Mouse (Mus musculus): ENCODE measurements around the gene Ror2. TPM values are rescaled to one million over a fixed set of nuclear protein-coding genes. Genes with fewer than 3 reads are reported as not detected.

Ror2 gene
- total RNA-seq, 1 experiment = 15.1 TPM

- in situ Hi-C loops (cut with MboI; ENCODE audit: low sequenced_read_pairs in 2 of 2, unreplicated experiment in 2 of 2) = no loop called here
- TF ChIP-seq MAFK (IDR thresholded peaks at IDR 0.05; ENCODE audit: insufficient read depth, low read depth, low read length) (no peak), HCFC1 (IDR thresholded peaks at IDR 0.05; ENCODE audit: borderline replicate concordance, insufficient read depth, low read length) (no peak), CHD2 (IDR thresholded peaks at IDR 0.05; ENCODE audit: low read depth, low read length) (no peak), ZC3H11A (IDR thresholded peaks at IDR 0.05; ENCODE audit: borderline replicate concordance, low read depth, low read length) (no peak), ZNF384 (IDR thresholded peaks at IDR 0.05; ENCODE audit: low read depth, low read length) (no peak)
- Histone ChIP-seq H3K36me3 (ENCODE audit: control insufficient read depth, insufficient read depth, low read length, poor library complexity, severe bottlenecking) (no peaks in the 10 kb centered on the region), H3K9me3 (ENCODE audit: control insufficient read depth, insufficient read depth, low read depth, low read length) (no peaks in the 10 kb centered on the region), H3K27ac (ENCODE audit: insufficient read depth, low read depth, low read length, poor library complexity, severe bottlenecking) (no peak overlapping the region), H3K4me3 (ENCODE audit: insufficient read depth in 1 of 2, low read depth in 1 of 2, low read length in 2 of 2, poor library complexity in 1 of 2, severe bottlenecking in 1 of 2) (no peak overlapping the region), H3K9ac (ENCODE audit: insufficient read depth, low read depth, low read length, poor library complexity, severe bottlenecking) (no peak overlapping the region), H3K4me1 (ENCODE audit: control insufficient read depth in 2 of 2, insufficient read depth in 2 of 2, low read length in 2 of 2, poor library complexity in 1 of 2) (peaks cover 0 to 10% of the 10 kb centered on the region in 2 experiments; a peak in 1 of 4 replicates)
- no peak for DNase-seq (ENCODE audit: low read depth, low spot score)
These were observed 18.8 kb downstream of the Ror2 start for GRCm38 (mm10) chr13:53267155-53267554.

DNA sequence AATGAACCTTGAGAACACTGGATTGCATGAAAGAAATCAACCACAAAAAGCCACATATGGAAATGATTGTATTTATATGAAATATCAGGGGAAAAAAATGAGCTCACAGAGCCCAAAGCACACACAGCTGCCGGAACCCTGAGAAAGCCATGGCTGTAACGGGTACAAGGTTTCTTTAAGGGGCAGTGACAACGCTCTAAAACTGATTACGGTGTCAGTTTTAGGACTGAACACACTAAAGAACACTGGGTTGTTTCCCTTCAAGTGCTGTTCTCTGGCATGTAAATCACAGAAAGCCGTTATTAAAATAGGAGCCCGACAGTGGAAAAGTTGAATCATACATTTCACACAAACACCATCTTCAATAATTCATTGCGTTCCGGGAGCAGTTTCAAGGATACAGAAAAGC is 19.4 kb downstream of the Ror2 start:
- DNase-seq (ENCODE audit: low read depth, low spot score) = no peak
- Histone ChIP-seq H3K9ac (ENCODE audit: insufficient read depth, low read depth, low read length, poor library complexity, severe bottlenecking) (no peak overlapping the region), H3K27ac (ENCODE audit: insufficient read depth, low read depth, low read length, poor library complexity, severe bottlenecking) (no peak overlapping the region), H3K36me3 (ENCODE audit: control insufficient read depth, insufficient read depth, low read length, poor library complexity, severe bottlenecking) (no peaks in the 10 kb centered on the region), H3K9me3 (ENCODE audit: control insufficient read depth, insufficient read depth, low read depth, low read length) (no peaks in the 10 kb centered on the region), H3K4me1 (ENCODE audit: control insufficient read depth in 2 of 2, insufficient read depth in 2 of 2, low read length in 2 of 2, poor library complexity in 1 of 2) (peaks cover 0 to 10% of the 10 kb centered on the region in 2 experiments; a peak in 1 of 4 replicates), H3K4me3 (ENCODE audit: insufficient read depth in 1 of 2, low read depth in 1 of 2, low read length in 2 of 2, poor library complexity in 1 of 2, severe bottlenecking in 1 of 2) (no peak overlapping the region)
- in situ Hi-C loops (cut with MboI; ENCODE audit: low sequenced_read_pairs in 2 of 2, unreplicated experiment in 2 of 2) = no loop called here
- TF ChIP-seq HCFC1 (IDR thresholded peaks at IDR 0.05; ENCODE audit: borderline replicate concordance, insufficient read depth, low read length) (no peak), CHD2 (IDR thresholded peaks at IDR 0.05; ENCODE audit: low read depth, low read length) (no peak), ZNF384 (IDR thresholded peaks at IDR 0.05; ENCODE audit: low read depth, low read length) (no peak), ZC3H11A (IDR thresholded peaks at IDR 0.05; ENCODE audit: borderline replicate concordance, low read depth, low read length) (no peak), MAFK (IDR thresholded peaks at IDR 0.05; ENCODE audit: insufficient read depth, low read depth, low read length) (no peak)

DNA sequence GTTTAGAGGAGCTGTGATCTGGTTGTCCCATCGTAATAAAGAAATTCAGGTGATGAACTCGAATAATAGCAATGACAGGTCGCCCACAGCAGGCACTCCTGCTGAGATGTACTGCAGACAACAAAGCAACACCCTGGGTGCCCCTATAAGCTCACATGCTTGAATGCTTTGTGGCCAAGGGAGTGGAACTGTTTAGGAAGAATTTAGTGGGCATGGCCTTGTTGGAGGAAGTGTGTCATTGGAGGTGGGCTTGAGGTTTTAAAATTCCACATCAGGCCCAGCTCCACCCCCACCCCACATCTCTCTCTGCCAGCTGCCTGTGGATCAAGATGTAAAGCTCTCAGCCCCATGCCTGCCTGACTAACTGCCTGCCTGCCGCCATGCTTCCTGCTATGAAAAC is 21.0 kb downstream of the Ror2 start:
- H3K9me3 ChIP-seq (ENCODE audit: control insufficient read depth, insufficient read depth, low read depth, low read length) = no peaks in the 10 kb centered on the region
- H3K9ac ChIP-seq (ENCODE audit: insufficient read depth, low read depth, low read length, poor library complexity, severe bottlenecking) = no peak overlapping the region
- TF ChIP-seq CHD2 (IDR thresholded peaks at IDR 0.05; ENCODE audit: low read depth, low read length) = no peak
- TF ChIP-seq ZC3H11A (IDR thresholded peaks at IDR 0.05; ENCODE audit: borderline replicate concordance, low read depth, low read length) = no peak
- no peak for TF ChIP-seq MAFK (IDR thresholded peaks at IDR 0.05; ENCODE audit: insufficient read depth, low read depth, low read length)
- TF ChIP-seq ZNF384 (IDR thresholded peaks at IDR 0.05; ENCODE audit: low read depth, low read length) = no peak
- TF ChIP-seq HCFC1 (IDR thresholded peaks at IDR 0.05; ENCODE audit: borderline replicate concordance, insufficient read depth, low read length) = no peak
- no peak overlapping the region for H3K27ac ChIP-seq (ENCODE audit: insufficient read depth, low read depth, low read length, poor library complexity, severe bottlenecking)
- H3K36me3 ChIP-seq (ENCODE audit: control insufficient read depth, insufficient read depth, low read length, poor library complexity, severe bottlenecking) = no peaks in the 10 kb centered on the region
- no peak overlapping the region for H3K4me3 ChIP-seq (ENCODE audit: insufficient read depth in 1 of 2, low read depth in 1 of 2, low read length in 2 of 2, poor library complexity in 1 of 2, severe bottlenecking in 1 of 2)
- in situ Hi-C loops (cut with MboI; ENCODE audit: low sequenced_read_pairs in 2 of 2, unreplicated experiment in 2 of 2) = no loop called here
- peaks cover 2 to 15% of the 10 kb centered on the region in 2 experiments; a peak in 3 of 4 replicates for H3K4me1 ChIP-seq (ENCODE audit: control insufficient read depth in 2 of 2, insufficient read depth in 2 of 2, low read length in 2 of 2, poor library complexity in 1 of 2)
- DNase-seq (ENCODE audit: low read depth, low spot score) = no peak

- no peaks in the 10 kb centered on the region for H3K9me3 ChIP-seq (ENCODE audit: control insufficient read depth, insufficient read depth, low read depth, low read length)
- in situ Hi-C loops (cut with MboI; ENCODE audit: low sequenced_read_pairs in 2 of 2, unreplicated experiment in 2 of 2) = no loop called here
- H3K4me1 ChIP-seq (ENCODE audit: control insufficient read depth in 2 of 2, insufficient read depth in 2 of 2, low read length in 2 of 2, poor library complexity in 1 of 2) = peaks cover 2 to 12% of the 10 kb centered on the region in 2 experiments; a peak in 3 of 4 replicates
- no peaks in the 10 kb centered on the region for H3K36me3 ChIP-seq (ENCODE audit: control insufficient read depth, insufficient read depth, low read length, poor library complexity, severe bottlenecking)
- no peak overlapping the region for H3K27ac ChIP-seq (ENCODE audit: insufficient read depth, low read depth, low read length, poor library complexity, severe bottlenecking)
- no peak overlapping the region for H3K9ac ChIP-seq (ENCODE audit: insufficient read depth, low read depth, low read length, poor library complexity, severe bottlenecking)
- DNase-seq (ENCODE audit: low read depth, low spot score) = no peak
- TF ChIP-seq CHD2 (IDR thresholded peaks at IDR 0.05; ENCODE audit: low read depth, low read length) (no peak), MAFK (IDR thresholded peaks at IDR 0.05; ENCODE audit: insufficient read depth, low read depth, low read length) (no peak), HCFC1 (IDR thresholded peaks at IDR 0.05; ENCODE audit: borderline replicate concordance, insufficient read depth, low read length) (no peak), ZNF384 (IDR thresholded peaks at IDR 0.05; ENCODE audit: low read depth, low read length) (no peak), ZC3H11A (IDR thresholded peaks at IDR 0.05; ENCODE audit: borderline replicate concordance, low read depth, low read length) (no peak)
- H3K4me3 ChIP-seq (ENCODE audit: insufficient read depth in 1 of 2, low read depth in 1 of 2, low read length in 2 of 2, poor library complexity in 1 of 2, severe bottlenecking in 1 of 2) = no peak overlapping the region
These were observed 23.2 kb downstream of the Ror2 start for GRCm38 (mm10) chr13:53262509-53263250.

Measured in ES-E14 (cell line).